Mouse (Mus musculus) neural tube, embryonic 14.5 days (tissue): Measurements from ENCODE around the gene Ppp1r13b. TPM values are rescaled to one million over a fixed set of nuclear protein-coding genes. Genes with fewer than 3 reads are reported as not detected.

Experiments
- ATAC-seq: fragments of 200-750 bp; cut with Nextera tagmentation; 2 replicates; pipeline ENCODE4 v1.8.0; 2017; ENCODE audit warnings: low read depth, mild to moderate bottlenecking, moderate TSS enrichment, moderate library complexity
- H3K27ac ChIP-seq: fragments of 300-500 bp; sonication (generic); 2 replicates; pipeline ENCODE4 v1.5.1; 2014; ENCODE audit warnings: low read depth, mild to moderate bottlenecking, control low read depth, low read length, moderate library complexity, mixed read lengths
- H3K27me3 ChIP-seq: fragments of 300-500 bp; sonication (generic); 2 replicates; pipeline ENCODE4 v1.6.1; 2014; ENCODE audit warnings: low read length; ENCODE audit not compliant: control insufficient read depth, insufficient read depth
- H3K36me3 ChIP-seq: fragments of 300-500 bp; sonication (generic); 2 replicates; pipeline ENCODE4 v1.6.1; 2014; ENCODE audit warnings: low read length, mixed read lengths; ENCODE audit not compliant: control insufficient read depth, insufficient read depth
- H3K4me1 ChIP-seq: fragments of 300-500 bp; sonication (generic); 2 replicates; pipeline ENCODE4 v1.6.1; 2014; ENCODE audit warnings: low read length; ENCODE audit not compliant: control insufficient read depth, insufficient read depth
- H3K4me2 ChIP-seq: fragments of 300-500 bp; sonication (generic); 2 replicates; pipeline ENCODE4 v1.6.1; 2014; ENCODE audit warnings: mild to moderate bottlenecking, low read depth, low read length, control low read depth
- H3K4me3 ChIP-seq: fragments of 300-500 bp; sonication (generic); 2 replicates; pipeline ENCODE4 v1.5.1; 2014; ENCODE audit warnings: low read depth, low read length, control low read depth, mixed read lengths
- H3K9ac ChIP-seq: fragments of 300-500 bp; sonication (generic); replicated peaks from 2 replicates; pipeline ENCODE4 v1.6.1; 2014; ENCODE audit warnings: low read depth, mild to moderate bottlenecking, control low read depth, low read length, mixed read lengths
- H3K9me3 ChIP-seq: fragments of 300-500 bp; sonication (generic); 2 replicates; pipeline ENCODE4 v1.6.1; 2016; ENCODE audit warnings: low read length; ENCODE audit not compliant: control insufficient read depth
- WGBS: fragments of 180-500 bp; shearing (Covaris S2); extraction: QIAGEN DNeasy Blood & Tissue Kit; methylation state at CpG from one replicate; pipeline ENCODE4 v1.1.7; 2014; 5-methylcytosine and 5-hydroxymethylcytosine counted together
- polyA plus RNA-seq: library from polyadenylated mRNA; unstranded; fragments of >200 nt; fragmentation: Nextera tagmentation; extraction: Ambion mirVana; gene quantifications from 2 replicates; pipeline ENCODE4 v1.2.1, GENCODE M21; 2014

Gene Ppp1r13b
- polyA plus RNA-seq, 1 experiment from 2014 or later, result 40.1 TPM

- Histone ChIP-seq H3K4me3 (no peak overlapping the region), H3K36me3 (peaks cover 13% of the 10 kb centered on the region), H3K4me2 (no peak overlapping the region), H3K4me1 (no peaks in the 10 kb centered on the region), H3K9ac (no peak overlapping the region), H3K27me3 (no peaks in the 10 kb centered on the region), H3K27ac (no peak overlapping the region), H3K9me3 (no peaks in the 10 kb centered on the region)
- no peak for ATAC-seq
- 90% methylated on average over 5 of the region's 5 CpGs for WGBS
Measured at GRCm38 (mm10) chr12:111803538-111803937, 104.4 kb downstream of the Ppp1r13b start.

DNA sequence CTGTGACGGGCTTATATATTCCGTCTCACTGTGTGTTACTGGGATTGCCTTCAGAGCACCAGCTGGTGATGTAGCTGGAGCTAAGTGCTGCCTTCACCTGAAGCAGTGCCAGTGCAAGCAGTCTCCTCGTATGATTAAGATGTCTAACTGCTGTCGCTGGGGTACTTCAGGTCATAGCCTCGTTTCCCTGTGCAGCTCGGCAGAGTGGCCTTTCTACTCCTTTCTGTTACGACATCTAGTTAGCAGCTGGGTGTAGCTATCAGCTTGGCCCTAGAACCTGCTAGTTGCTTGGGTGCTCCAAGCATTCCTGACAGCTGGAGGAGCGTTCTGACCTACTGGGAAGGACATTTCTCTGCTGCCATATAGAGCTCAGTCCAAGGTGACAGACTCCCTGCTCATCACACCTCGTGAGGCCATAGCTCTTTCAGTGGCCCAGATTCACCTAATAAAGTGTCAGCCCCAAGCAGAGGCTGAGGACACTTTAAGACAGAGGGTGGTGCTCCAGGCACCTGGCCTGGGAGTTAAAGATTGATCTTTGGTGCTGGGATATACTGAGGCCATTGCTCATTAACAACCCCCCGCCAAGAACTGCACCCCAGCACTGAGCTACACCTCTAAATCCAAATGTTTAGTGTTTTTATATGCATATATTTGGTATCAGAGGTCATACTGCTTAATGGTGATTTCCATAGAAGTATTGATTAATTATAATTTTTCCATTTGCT, 107.3 kb downstream of the Ppp1r13b start:
- 85% methylated on average over 10 of the region's 10 CpGs for WGBS
- H3K4me3 ChIP-seq, result no peak overlapping the region
- ATAC-seq, result no peak
- no peak overlapping the region for H3K4me2 ChIP-seq
- H3K27ac ChIP-seq, result no peak overlapping the region
- H3K27me3 ChIP-seq, result no peaks in the 10 kb centered on the region
- no peaks in the 10 kb centered on the region for H3K4me1 ChIP-seq
- H3K9ac ChIP-seq, result no peak overlapping the region
- peaks cover 12% of the 10 kb centered on the region for H3K36me3 ChIP-seq
- H3K9me3 ChIP-seq, result no peaks in the 10 kb centered on the region

GRCm38 (mm10) chr12:111798493-111798892, 109.4 kb downstream of the Ppp1r13b start:
- no peak overlapping the region for H3K9ac ChIP-seq
- no peak overlapping the region for H3K4me3 ChIP-seq
- H3K4me2 ChIP-seq, result no peak overlapping the region
- H3K9me3 ChIP-seq, result no peaks in the 10 kb centered on the region
- 96% methylated on average over 13 of the region's 13 CpGs for WGBS
- peaks cover 25% of the 10 kb centered on the region for H3K36me3 ChIP-seq
- no peaks in the 10 kb centered on the region for H3K4me1 ChIP-seq
- no peaks in the 10 kb centered on the region for H3K27me3 ChIP-seq
- no peak for ATAC-seq
- H3K27ac ChIP-seq, result no peak overlapping the region

DNA sequence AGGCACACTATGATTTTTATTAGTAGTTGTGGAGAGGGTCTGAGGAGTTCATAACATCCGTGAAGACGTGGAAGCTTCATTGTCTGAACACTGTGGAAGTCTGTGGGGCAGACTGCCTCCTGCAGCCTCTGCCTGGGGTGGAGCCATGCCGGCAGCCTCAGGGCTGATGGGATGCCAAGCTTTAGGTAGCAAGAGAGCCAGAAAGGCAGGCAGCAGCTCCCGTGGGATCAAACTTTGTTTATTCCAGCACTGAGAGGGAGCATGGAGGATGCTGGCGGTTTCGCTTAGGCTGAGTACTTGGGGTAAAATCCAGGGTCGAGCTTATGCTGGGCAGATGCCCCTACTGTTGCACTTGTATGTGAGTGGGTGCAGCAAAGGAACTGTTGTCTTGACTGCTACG, 110.7 kb downstream of the Ppp1r13b start:
- H3K9ac ChIP-seq, result no peak overlapping the region
- H3K36me3 ChIP-seq, result peaks cover 28% of the 10 kb centered on the region
- no peak overlapping the region for H3K4me2 ChIP-seq
- no peak overlapping the region for H3K4me3 ChIP-seq
- H3K27me3 ChIP-seq, result no peaks in the 10 kb centered on the region
- ATAC-seq, result no peak
- no peaks in the 10 kb centered on the region for H3K4me1 ChIP-seq
- 91% methylated on average over 8 of the region's 8 CpGs for whole genome bisulfite sequencing
- no peak overlapping the region for H3K27ac ChIP-seq
- no peaks in the 10 kb centered on the region for H3K9me3 ChIP-seq

GRCm38 (mm10) chr12:111795180-111795895, 112.6 kb downstream of the Ppp1r13b start:
- Histone ChIP-seq H3K9ac (no peak overlapping the region), H3K27ac (no peak overlapping the region), H3K27me3 (no peaks in the 10 kb centered on the region), H3K36me3 (peaks cover 38% of the 10 kb centered on the region), H3K4me1 (no peaks in the 10 kb centered on the region), H3K9me3 (no peaks in the 10 kb centered on the region), H3K4me3 (no peak overlapping the region), H3K4me2 (no peak overlapping the region)
- 93% methylated on average over 28 of the region's 28 CpGs for WGBS
- ATAC-seq, result no peak

DNA sequence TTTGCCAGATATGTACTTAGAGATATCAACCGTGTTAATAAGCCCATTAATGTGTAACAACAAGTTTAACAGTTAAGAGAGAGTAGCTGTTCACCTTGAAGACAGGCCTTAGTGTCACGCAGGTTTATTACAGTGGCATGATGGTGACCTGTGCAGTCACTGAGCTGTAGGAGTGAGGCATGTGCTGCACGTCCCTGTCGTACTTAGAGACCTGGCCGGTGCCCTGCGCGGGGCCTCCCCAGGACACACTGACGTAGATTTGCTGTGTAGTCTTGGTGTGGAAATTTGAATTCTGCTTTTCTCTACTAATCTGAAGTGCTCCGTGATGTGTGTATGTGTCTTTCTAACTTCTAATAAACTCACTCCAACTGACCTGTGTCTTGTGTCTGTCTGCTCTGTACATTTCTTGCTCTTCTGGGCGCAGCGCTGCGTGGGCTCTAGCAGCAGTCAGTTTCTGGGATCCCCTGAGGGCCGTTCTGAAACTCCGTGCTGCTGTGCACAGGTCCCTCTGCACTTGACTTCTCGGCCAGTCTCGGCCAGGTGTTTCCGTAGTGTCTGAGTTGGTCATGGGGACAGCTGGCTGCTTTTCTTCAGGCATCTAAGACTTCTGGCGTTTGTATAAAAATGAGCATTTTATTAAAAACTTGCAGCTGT, 113.3 kb downstream of the Ppp1r13b start:
- 94% methylated on average over 18 of the region's 18 CpGs for WGBS
- Histone ChIP-seq H3K4me3 (no peak overlapping the region), H3K27me3 (no peaks in the 10 kb centered on the region), H3K36me3 (peaks cover 45% of the 10 kb centered on the region), H3K9me3 (no peaks in the 10 kb centered on the region), H3K27ac (no peak overlapping the region), H3K4me1 (no peaks in the 10 kb centered on the region), H3K9ac (no peak overlapping the region), H3K4me2 (no peak overlapping the region)
- ATAC-seq, result no peak

- Histone ChIP-seq H3K9me3 (no peaks in the 10 kb centered on the region), H3K4me2 (no peak overlapping the region), H3K27ac (no peak overlapping the region), H3K36me3 (peaks cover 50% of the 10 kb centered on the region), H3K4me3 (no peak overlapping the region), H3K27me3 (no peaks in the 10 kb centered on the region), H3K9ac (no peak overlapping the region), H3K4me1 (no peaks in the 10 kb centered on the region)
- 80% methylated on average over 22 of the region's 22 CpGs for WGBS
- ATAC-seq, result no peak
Measured at GRCm38 (mm10) chr12:111794102-111794501, 113.8 kb downstream of the Ppp1r13b start.

GRCm38 (mm10) chr12:111791474-111792104, 116.3 kb downstream of the Ppp1r13b start:
- Histone ChIP-seq H3K4me2 (no peak overlapping the region), H3K27me3 (no peaks in the 10 kb centered on the region), H3K9me3 (no peaks in the 10 kb centered on the region), H3K4me1 (no peaks in the 10 kb centered on the region), H3K9ac (no peak overlapping the region), H3K27ac (no peak overlapping the region), H3K4me3 (no peak overlapping the region), H3K36me3 (peaks cover 72% of the 10 kb centered on the region)
- WGBS, result 71% methylated on average over 13 of the region's 13 CpGs
- ATAC-seq, result no peak
